Mouse (Mus musculus): ENCODE results near the gene Cse1l. TPM values are rescaled to one million over a fixed set of nuclear protein-coding genes. Genes with fewer than 3 reads are reported as not detected.

Gene Cse1l
- polyA plus RNA-seq (2012; rRNA removed): 66.4 and 69.8 TPM in 2 replicates
- polyA plus RNA-seq (2014; fragmentation: Nextera tagmentation; extraction: Ambion mirVana): 108 and 114 TPM in 2 replicates

GRCm38 (mm10) chr2:166905711-166906522 lies at the start of gene Cse1l:
TSS of gene Cse1l (plus strand) at chr2:166906040.
- H3K9me3 ChIP-seq (ENCODE audit: control insufficient read depth, low read length): no peaks in the 10 kb centered on the region
- peak; percentile 70; the same call in 1 of the 2 replicates for TF ChIP-seq POLR2A (IDR thresholded peaks at IDR 0.05; ENCODE audit: borderline replicate concordance, extremely low read depth, insufficient read depth, insufficient read length)
- peak within 1 kb of the TSS; percentile 74 for H3K9ac ChIP-seq (ENCODE audit: low read depth, low read length, severe bottlenecking)
- ATAC-seq (ENCODE audit: low FRiP score, low read depth) (peak; percentile 97), DNase-seq (ENCODE audit: low spot score) (peak; percentile 99)
- WGBS: under 1% methylated on average over 56 of the region's 80 CpGs
- peaks cover 8% of the 10 kb centered on the region; the same call in 1 of the 2 replicates for H3K36me3 ChIP-seq (ENCODE audit: control insufficient read depth, insufficient read depth, low read length)
- peaks cover 9% of the 10 kb centered on the region for H3K4me1 ChIP-seq (ENCODE audit: control insufficient read depth, insufficient read depth, low read length)
- H3K4me3 ChIP-seq (replicated peaks; ENCODE audit: low read length): peak within 1 kb of the TSS; percentile 75
- H3K27ac ChIP-seq (replicated peaks; ENCODE audit: low read depth, low read length): peak within 1 kb of the TSS; percentile 95
- peak within 1 kb of the TSS; percentile 78 for H3K4me2 ChIP-seq (replicated peaks; ENCODE audit: low read depth, low read length, severe bottlenecking)
- H3K27me3 ChIP-seq (ENCODE audit: control insufficient read depth, insufficient read depth, low read length): no peaks in the 10 kb centered on the region

GRCm38 (mm10) chr2:166856366-166856765 lies 49.5 kb upstream of the Cse1l start:
- TF ChIP-seq POLR2A (IDR thresholded peaks at IDR 0.05; ENCODE audit: borderline replicate concordance, extremely low read depth, insufficient read depth, insufficient read length): no peak
- DNase-seq (ENCODE audit: low spot score) (no peak), ATAC-seq (ENCODE audit: low FRiP score, low read depth) (no peak)
- no peaks in the 10 kb centered on the region for H3K27me3 ChIP-seq (ENCODE audit: control insufficient read depth, insufficient read depth, low read length)
- no peaks in the 10 kb centered on the region for H3K9me3 ChIP-seq (ENCODE audit: control insufficient read depth, low read length)
- H3K4me1 ChIP-seq (ENCODE audit: control insufficient read depth, insufficient read depth, low read length): no peaks in the 10 kb centered on the region
- no peak overlapping the region for H3K9ac ChIP-seq (ENCODE audit: low read depth, low read length, severe bottlenecking)
- peaks cover 79% of the 10 kb centered on the region for H3K36me3 ChIP-seq (ENCODE audit: control insufficient read depth, insufficient read depth, low read length)
- H3K27ac ChIP-seq (replicated peaks; ENCODE audit: low read depth, low read length): no peak overlapping the region
- WGBS: 92% methylated on average over 6 of the region's 6 CpGs
- H3K4me2 ChIP-seq (replicated peaks; ENCODE audit: low read depth, low read length, severe bottlenecking): no peak overlapping the region
- H3K4me3 ChIP-seq (replicated peaks; ENCODE audit: low read length): no peak overlapping the region

GRCm38 (mm10) chr2:166857118-166857517 lies 48.7 kb upstream of the Cse1l start:
- 84% methylated on average over 2 of the region's 2 CpGs for WGBS
- no peak for ATAC-seq (ENCODE audit: low FRiP score, low read depth)

GRCm38 (mm10) chr2:166859214-166859613 lies 46.6 kb upstream of the Cse1l start:
- TF ChIP-seq POLR2A (IDR thresholded peaks at IDR 0.05; ENCODE audit: borderline replicate concordance, extremely low read depth, insufficient read depth, insufficient read length): no peak
- H3K27ac ChIP-seq (replicated peaks; ENCODE audit: low read depth, low read length): no peak overlapping the region
- no peaks in the 10 kb centered on the region for H3K9me3 ChIP-seq (ENCODE audit: control insufficient read depth, low read length)
- peak; percentile 15 for DNase-seq (ENCODE audit: low spot score)
- no peaks in the 10 kb centered on the region for H3K4me1 ChIP-seq (ENCODE audit: control insufficient read depth, insufficient read depth, low read length)
- H3K4me3 ChIP-seq (replicated peaks; ENCODE audit: low read length): no peak overlapping the region
- peaks cover 76% of the 10 kb centered on the region for H3K36me3 ChIP-seq (ENCODE audit: control insufficient read depth, insufficient read depth, low read length)
- no peak overlapping the region for H3K4me2 ChIP-seq (replicated peaks; ENCODE audit: low read depth, low read length, severe bottlenecking)
- no peak for ATAC-seq (ENCODE audit: low FRiP score, low read depth)
- WGBS: 81% methylated on average over 7 of the region's 7 CpGs
- H3K27me3 ChIP-seq (ENCODE audit: control insufficient read depth, insufficient read depth, low read length): no peaks in the 10 kb centered on the region
- H3K9ac ChIP-seq (ENCODE audit: low read depth, low read length, severe bottlenecking): no peak overlapping the region

More at GRCm38 (mm10) chr2:166857118-166857517, 48.7 kb upstream of the Cse1l start:
- H3K27me3 ChIP-seq (ENCODE audit: control insufficient read depth, insufficient read depth, low read length): no peaks in the 10 kb centered on the region
- peaks cover 78% of the 10 kb centered on the region for H3K36me3 ChIP-seq (ENCODE audit: control insufficient read depth, insufficient read depth, low read length)
- H3K4me2 ChIP-seq (replicated peaks; ENCODE audit: low read depth, low read length, severe bottlenecking): no peak overlapping the region
- TF ChIP-seq POLR2A (IDR thresholded peaks at IDR 0.05; ENCODE audit: borderline replicate concordance, extremely low read depth, insufficient read depth, insufficient read length): no peak
- H3K9ac ChIP-seq (ENCODE audit: low read depth, low read length, severe bottlenecking): no peak overlapping the region
- no peak overlapping the region for H3K27ac ChIP-seq (replicated peaks; ENCODE audit: low read depth, low read length)
- no peaks in the 10 kb centered on the region for H3K9me3 ChIP-seq (ENCODE audit: control insufficient read depth, low read length)
- no peak for DNase-seq (ENCODE audit: low spot score)
- H3K4me1 ChIP-seq (ENCODE audit: control insufficient read depth, insufficient read depth, low read length): no peaks in the 10 kb centered on the region
- no peak overlapping the region for H3K4me3 ChIP-seq (replicated peaks; ENCODE audit: low read length)

GRCm38 (mm10) chr2:166862505-166862904 lies 43.3 kb upstream of the Cse1l start:
- H3K9me3 ChIP-seq (ENCODE audit: control insufficient read depth, low read length): no peaks in the 10 kb centered on the region
- no peak overlapping the region for H3K4me2 ChIP-seq (replicated peaks; ENCODE audit: low read depth, low read length, severe bottlenecking)
- 86% methylated on average over 3 of the region's 3 CpGs for WGBS
- H3K4me1 ChIP-seq (ENCODE audit: control insufficient read depth, insufficient read depth, low read length): no peaks in the 10 kb centered on the region
- no peak for TF ChIP-seq POLR2A (IDR thresholded peaks at IDR 0.05; ENCODE audit: borderline replicate concordance, extremely low read depth, insufficient read depth, insufficient read length)
- ATAC-seq (ENCODE audit: low FRiP score, low read depth) (no peak), DNase-seq (ENCODE audit: low spot score) (no peak)
- no peak overlapping the region for H3K27ac ChIP-seq (replicated peaks; ENCODE audit: low read depth, low read length)
- H3K27me3 ChIP-seq (ENCODE audit: control insufficient read depth, insufficient read depth, low read length): no peaks in the 10 kb centered on the region
- H3K9ac ChIP-seq (ENCODE audit: low read depth, low read length, severe bottlenecking): no peak overlapping the region
- H3K36me3 ChIP-seq (ENCODE audit: control insufficient read depth, insufficient read depth, low read length): peaks cover 88% of the 10 kb centered on the region
- H3K4me3 ChIP-seq (replicated peaks; ENCODE audit: low read length): no peak overlapping the region

All from limb, embryonic 14.5 days (tissue).